Mouse (Mus musculus) stomach, embryonic 15.5 days (tissue): ENCODE results near the gene Cdh23. TPM values are rescaled to one million over a fixed set of nuclear protein-coding genes. Genes with fewer than 3 reads are reported as not detected.
A peak's percentile ranks its signal among the peaks of the same experiment; 100 is the strongest.

Experiments
- ATAC-seq: fragments of 200-750 bp; cut with Nextera tagmentation; 2 replicates; pipeline ENCODE4 v1.8.0; 2017; ENCODE audit warnings: low read depth, moderate number of reproducible peaks, moderate TSS enrichment; ENCODE audit not compliant: insufficient read depth, low FRiP score
- H3K27ac ChIP-seq: fragments of 300-500 bp; sonication (generic); 2 replicates; pipeline ENCODE4 v1.5.1; 2015; ENCODE audit warnings: mild to moderate bottlenecking, inconsistent platforms
- H3K27me3 ChIP-seq: fragments of 300-500 bp; sonication (generic); replicated peaks from 2 replicates; pipeline ENCODE4 v1.6.1; 2015; ENCODE audit warnings: inconsistent platforms
- H3K36me3 ChIP-seq: fragments of 300-500 bp; sonication (generic); 2 replicates; pipeline ENCODE4 v1.6.1; 2015; ENCODE audit warnings: inconsistent platforms
- H3K4me1 ChIP-seq: fragments of 300-500 bp; sonication (generic); 2 replicates; pipeline ENCODE4 v1.6.1; 2015; ENCODE audit warnings: inconsistent platforms
- H3K4me2 ChIP-seq: fragments of 300-500 bp; sonication (generic); 2 replicates; pipeline ENCODE4 v1.6.1; 2015; ENCODE audit warnings: mild to moderate bottlenecking, inconsistent platforms
- H3K4me3 ChIP-seq: fragments of 300-500 bp; sonication (generic); replicated peaks from 2 replicates; pipeline ENCODE4 v1.5.1; 2015; ENCODE audit warnings: inconsistent platforms
- H3K9ac ChIP-seq: fragments of 300-500 bp; sonication (generic); 2 replicates; pipeline ENCODE4 v1.6.1; 2015; ENCODE audit warnings: inconsistent platforms
- H3K9me3 ChIP-seq: fragments of 300-500 bp; sonication (generic); 2 replicates; pipeline ENCODE4 v1.6.1; 2016; ENCODE audit warnings: inconsistent platforms
- WGBS: fragments of 180-500 bp; shearing (Covaris S2); methylation state at CpG from one replicate; pipeline ENCODE4 v1.1.7; 2015; 5-methylcytosine and 5-hydroxymethylcytosine counted together
- polyA plus RNA-seq: library from polyadenylated mRNA; unstranded; fragments of >200 nt; fragmentation: Nextera tagmentation; extraction: Ambion mirVana; gene quantifications from 2 replicates; pipeline ENCODE4 v1.2.1, GENCODE M21; 2015

The Cdh23 gene
- polyA plus RNA-seq, 1 experiment from 2014 or later, result 0.44 TPM

DNA sequence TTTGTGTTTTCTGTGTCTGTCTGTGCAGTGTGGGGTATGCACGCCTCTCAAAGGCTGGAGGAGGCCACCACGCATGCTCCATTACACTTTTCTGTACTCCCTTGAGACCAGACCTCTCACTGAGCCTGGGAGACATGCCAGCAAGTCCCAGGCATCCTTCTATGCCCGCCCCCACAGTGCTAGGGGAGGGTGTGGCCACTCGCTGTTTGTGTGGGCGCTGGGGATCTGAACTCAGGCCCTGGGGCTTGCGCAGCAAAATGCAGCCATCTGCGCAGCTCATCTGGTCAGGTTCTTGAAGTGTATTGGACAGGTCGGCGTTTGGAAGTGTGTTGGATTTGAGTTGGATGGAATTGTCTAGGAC, 416.4 kb downstream of the Cdh23 start:
- WGBS, result 84% methylated on average over 9 of the region's 9 CpGs
- no peak for ATAC-seq
- peaks cover 51% of the 10 kb centered on the region for H3K4me1 ChIP-seq
- H3K4me3 ChIP-seq, result peak overlapping the region; percentile 7; the same call in 1 of the 2 replicates
- no peak overlapping the region for H3K9ac ChIP-seq
- no peaks in the 10 kb centered on the region for H3K27me3 ChIP-seq
- H3K9me3 ChIP-seq, result no peaks in the 10 kb centered on the region
- H3K36me3 ChIP-seq, result no peaks in the 10 kb centered on the region
- peak overlapping the region; percentile 22; the same call in 1 of the 2 replicates for H3K4me2 ChIP-seq
- 0 out of 2 replicates have a peak overlapping the region, but pooled peaks have one; percentile 33 for H3K27ac ChIP-seq

DNA sequence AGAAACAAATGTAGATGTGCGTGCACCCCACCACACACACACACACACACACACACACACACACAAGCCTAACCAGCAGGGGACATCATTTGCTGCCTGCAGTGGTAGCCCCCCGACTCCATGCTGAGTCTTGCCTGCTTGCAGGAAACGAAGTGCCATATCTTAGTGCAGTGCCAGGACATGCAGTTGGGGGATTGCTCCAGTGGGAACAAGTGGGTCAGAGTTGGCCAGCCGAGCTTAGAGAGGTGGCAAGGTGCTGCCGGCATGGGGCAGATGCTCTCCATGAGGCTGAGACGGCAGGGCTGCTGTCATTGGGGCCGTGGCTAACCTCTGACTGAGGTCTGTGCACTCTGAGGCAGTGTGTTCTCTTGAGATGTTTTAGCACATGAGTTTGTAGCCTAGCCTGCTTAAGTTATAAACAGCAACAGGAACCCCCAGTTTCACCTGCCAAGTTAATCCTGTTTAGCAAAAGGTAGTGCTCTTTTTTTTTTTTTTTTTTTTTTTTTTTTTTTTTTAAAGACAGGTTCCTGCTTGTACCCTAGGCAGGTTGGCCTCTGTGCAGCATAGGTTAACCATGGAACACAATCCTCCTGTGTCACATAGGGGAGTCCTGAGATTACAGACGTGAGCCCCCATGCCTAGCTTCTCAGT, 416.9 kb downstream of the Cdh23 start:
- H3K9me3 ChIP-seq, result no peaks in the 10 kb centered on the region
- H3K4me1 ChIP-seq, result peaks cover 45% of the 10 kb centered on the region
- H3K36me3 ChIP-seq, result no peaks in the 10 kb centered on the region
- no peak overlapping the region for H3K9ac ChIP-seq
- ATAC-seq, result no peak
- WGBS, result 67% methylated on average over 8 of the region's 8 CpGs
- peak overlapping the region; percentile 86 for H3K4me2 ChIP-seq
- no peaks in the 10 kb centered on the region for H3K27me3 ChIP-seq
- peak overlapping the region; percentile 33; the same call in 1 of the 2 replicates for H3K27ac ChIP-seq
- peak overlapping the region; percentile 7; the same call in 1 of the 2 replicates for H3K4me3 ChIP-seq

DNA sequence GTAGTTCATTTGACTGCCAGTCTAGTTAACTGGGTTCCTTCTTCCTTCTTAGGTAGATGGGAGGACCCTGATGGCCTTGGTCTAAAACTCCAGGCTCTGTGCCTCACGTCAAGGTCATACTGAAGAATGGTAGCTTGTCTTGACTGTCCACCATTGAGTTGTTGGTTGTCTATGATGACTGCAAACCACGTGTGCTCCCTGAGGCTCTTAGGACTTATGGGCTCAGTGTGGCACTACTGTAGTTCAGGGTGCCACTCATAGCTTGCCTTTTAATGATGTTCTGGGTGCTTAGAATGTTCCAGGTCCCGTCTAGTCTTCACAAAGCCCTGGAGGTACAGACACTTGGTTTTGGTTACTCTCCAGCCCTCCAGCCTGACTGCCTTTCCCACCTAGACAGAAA, 417.5 kb downstream of the Cdh23 start:
- no peaks in the 10 kb centered on the region for H3K36me3 ChIP-seq
- H3K4me1 ChIP-seq, result peaks cover 41% of the 10 kb centered on the region
- H3K9me3 ChIP-seq, result no peaks in the 10 kb centered on the region
- WGBS, result 84% methylated on average over 3 of the region's 3 CpGs
- no peak for ATAC-seq
- H3K4me2 ChIP-seq, result peak overlapping the region; percentile 86
- no peaks in the 10 kb centered on the region for H3K27me3 ChIP-seq
- H3K4me3 ChIP-seq, result peak overlapping the region; percentile 71; the same call in 1 of the 2 replicates
- H3K9ac ChIP-seq, result no peak overlapping the region
- H3K27ac ChIP-seq, result no peak overlapping the region

DNA sequence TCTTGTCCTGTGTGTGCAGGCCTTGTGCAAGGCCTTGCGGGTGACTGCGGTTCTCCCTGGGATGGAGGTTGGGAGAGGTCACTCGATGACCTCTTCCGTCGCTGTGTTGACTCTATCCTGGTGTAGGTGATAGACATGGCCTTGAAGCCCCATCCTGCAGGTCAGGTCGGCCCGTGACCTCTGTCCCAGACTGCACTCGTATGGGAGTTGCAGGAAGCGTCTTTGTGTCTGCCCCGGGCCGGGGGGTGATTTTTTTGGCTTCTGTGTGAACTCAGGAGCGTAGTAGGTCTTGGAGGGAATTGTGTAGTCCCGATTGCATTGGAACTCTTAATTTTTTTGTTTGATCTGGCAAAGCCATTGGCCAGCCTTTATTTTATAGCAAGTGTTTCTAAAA, 418.3 kb downstream of the Cdh23 start:
- peak overlapping the region; percentile 86 for H3K4me2 ChIP-seq
- H3K27me3 ChIP-seq, result no peaks in the 10 kb centered on the region
- no peaks in the 10 kb centered on the region for H3K9me3 ChIP-seq
- H3K36me3 ChIP-seq, result no peaks in the 10 kb centered on the region
- peak overlapping the region; percentile 82 for H3K27ac ChIP-seq
- WGBS, result 6% methylated on average over 13 of the region's 13 CpGs
- peak overlapping the region; percentile 77 for H3K9ac ChIP-seq
- peaks cover 36% of the 10 kb centered on the region for H3K4me1 ChIP-seq
- no peak; the same call in 1 of the 2 replicates for ATAC-seq
- peak overlapping the region; percentile 71 for H3K4me3 ChIP-seq

DNA sequence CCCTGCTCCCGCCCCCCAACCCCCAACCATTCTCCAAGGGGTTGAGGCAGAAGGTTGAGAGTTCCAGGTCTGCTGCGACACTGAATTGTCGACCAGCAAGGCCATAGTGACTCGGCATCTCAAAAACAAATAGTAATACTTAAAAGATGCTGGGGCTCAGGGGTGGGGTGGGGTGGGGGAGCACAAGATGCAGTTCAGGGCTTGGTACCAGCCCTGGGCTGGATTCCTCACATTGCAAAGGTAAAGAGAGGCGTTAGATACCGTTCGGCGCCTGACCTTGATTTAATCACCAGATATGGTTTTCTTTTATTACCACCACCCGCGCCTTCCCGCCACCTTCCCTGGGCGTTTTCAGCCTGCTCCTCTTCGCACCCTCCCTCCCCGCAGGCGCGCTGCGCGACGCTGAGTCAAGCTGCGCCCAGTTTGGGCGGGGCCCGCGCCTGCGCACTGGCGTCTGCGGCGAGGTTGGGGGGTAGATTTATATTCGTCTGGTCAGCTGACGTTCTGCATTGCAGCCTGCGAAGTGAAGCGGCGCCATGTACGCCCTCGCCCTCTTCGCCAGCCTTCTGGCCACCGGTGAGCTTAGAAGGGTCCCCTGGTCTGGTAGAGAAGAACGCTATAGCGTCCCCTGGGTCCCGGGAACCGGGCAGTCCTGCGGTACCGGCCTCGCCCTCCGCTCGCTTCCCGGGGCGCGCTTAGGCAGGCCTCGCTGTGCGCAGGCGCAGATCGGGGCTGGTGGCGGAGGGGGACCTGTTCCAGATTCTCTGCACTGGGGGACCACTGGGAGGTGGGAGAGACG, 418.9 kb downstream of the Cdh23 start, which contains the start of gene Psap:
Psap (plus strand) TSS at position 421 of the 799 bp plus-strand sequence.
- Histone ChIP-seq H3K4me3 (peak within 1 kb of the TSS; percentile 71), H3K27me3 (no peaks in the 10 kb centered on the region), H3K4me1 (peaks cover 31% of the 10 kb centered on the region), H3K9me3 (no peaks in the 10 kb centered on the region), H3K36me3 (no peaks in the 10 kb centered on the region), H3K27ac (peak within 1 kb of the TSS; percentile 82), H3K4me2 (peak within 1 kb of the TSS; percentile 86), H3K9ac (peak within 1 kb of the TSS; percentile 77)
- 2% methylated on average over 53 of the region's 54 CpGs for WGBS
- peak; percentile 92 for ATAC-seq

DNA sequence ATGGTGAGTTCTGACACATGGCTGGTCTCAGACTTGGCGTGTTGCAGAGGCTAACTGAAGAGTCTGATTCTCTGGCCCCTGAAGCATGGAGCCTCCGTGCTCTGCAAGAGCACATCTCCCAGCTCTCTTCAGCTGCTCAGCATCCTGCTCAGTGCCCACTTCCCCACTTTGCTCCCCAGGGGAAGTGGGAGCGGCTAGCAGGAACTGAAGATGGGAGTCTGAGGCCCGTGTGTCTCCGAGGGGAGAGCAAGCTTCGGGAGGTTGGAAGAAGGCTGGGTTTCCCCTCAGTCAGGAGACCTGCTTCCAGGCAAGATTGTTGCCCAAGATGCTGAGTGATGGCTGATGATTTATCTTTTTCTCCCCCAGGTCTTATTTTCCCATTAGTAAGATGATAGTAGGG, 422.9 kb downstream of the Cdh23 start:
- H3K27me3 ChIP-seq, result no peaks in the 10 kb centered on the region
- 59% methylated on average over 6 of the region's 6 CpGs for WGBS
- H3K36me3 ChIP-seq, result no peaks in the 10 kb centered on the region
- H3K4me3 ChIP-seq, result no peak overlapping the region
- peaks cover 16% of the 10 kb centered on the region; the same call in 1 of the 2 replicates for H3K4me1 ChIP-seq
- no peaks in the 10 kb centered on the region for H3K9me3 ChIP-seq
- H3K9ac ChIP-seq, result no peak overlapping the region
- H3K27ac ChIP-seq, result no peak overlapping the region
- no peak overlapping the region for H3K4me2 ChIP-seq
- no peak for ATAC-seq

DNA sequence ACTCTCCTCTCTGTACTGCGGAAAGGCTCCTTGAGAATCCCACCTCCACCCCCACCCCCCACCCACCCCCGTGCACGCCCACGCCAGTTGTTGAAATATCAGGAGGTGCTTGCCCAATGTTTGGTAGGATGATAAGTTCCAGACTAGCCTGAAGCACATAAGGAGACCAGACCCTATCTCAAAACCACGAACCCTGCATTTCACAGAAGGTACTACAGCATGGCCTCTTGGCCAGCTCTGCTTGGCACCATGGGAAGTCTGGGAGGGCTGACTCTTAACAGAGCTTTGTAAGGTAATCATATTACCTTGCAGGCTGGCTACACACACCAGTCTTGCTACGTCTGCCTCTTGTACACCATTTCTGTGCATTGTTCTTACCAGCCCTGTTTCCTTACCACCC, 424.0 kb downstream of the Cdh23 start:
- no peak overlapping the region for H3K4me2 ChIP-seq
- no peak overlapping the region for H3K27ac ChIP-seq
- no peaks in the 10 kb centered on the region for H3K36me3 ChIP-seq
- no peak overlapping the region for H3K4me3 ChIP-seq
- peaks cover 11% of the 10 kb centered on the region; the same call in 1 of the 2 replicates for H3K4me1 ChIP-seq
- H3K9me3 ChIP-seq, result no peaks in the 10 kb centered on the region
- no peak overlapping the region for H3K9ac ChIP-seq
- WGBS, result 29% methylated on average over 6 of the region's 6 CpGs
- H3K27me3 ChIP-seq, result no peaks in the 10 kb centered on the region
- ATAC-seq, result no peak

DNA sequence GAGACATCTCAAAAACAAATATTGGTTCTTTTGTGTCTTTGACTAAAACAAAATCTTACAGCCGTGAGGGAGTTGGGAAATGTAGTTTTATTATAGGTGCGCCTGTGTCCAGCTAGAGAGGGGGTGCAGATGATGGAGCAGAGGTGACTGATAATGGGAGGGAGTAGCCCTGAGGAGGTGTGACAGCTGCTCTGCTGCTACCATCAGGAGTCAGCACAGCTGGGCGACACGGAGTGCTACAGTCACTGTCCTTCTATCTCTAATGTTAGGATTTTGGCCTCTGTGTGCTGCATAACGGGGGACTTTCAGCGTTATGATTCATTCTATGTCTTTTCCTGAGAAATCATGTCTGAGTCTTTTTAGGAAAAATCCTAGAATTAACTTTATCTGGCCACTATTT, 425.3 kb downstream of the Cdh23 start:
- no peaks in the 10 kb centered on the region for H3K36me3 ChIP-seq
- no peak for ATAC-seq
- no peaks in the 10 kb centered on the region for H3K27me3 ChIP-seq
- no peak overlapping the region for H3K9ac ChIP-seq
- no peak overlapping the region for H3K4me3 ChIP-seq
- 0 out of 2 replicates have a peak, but pooled peaks cover 8% of the 10 kb centered on the region for H3K4me1 ChIP-seq
- WGBS, result 55% methylated on average over 6 of the region's 6 CpGs
- H3K9me3 ChIP-seq, result no peaks in the 10 kb centered on the region
- H3K4me2 ChIP-seq, result no peak overlapping the region
- H3K27ac ChIP-seq, result no peak overlapping the region

DNA sequence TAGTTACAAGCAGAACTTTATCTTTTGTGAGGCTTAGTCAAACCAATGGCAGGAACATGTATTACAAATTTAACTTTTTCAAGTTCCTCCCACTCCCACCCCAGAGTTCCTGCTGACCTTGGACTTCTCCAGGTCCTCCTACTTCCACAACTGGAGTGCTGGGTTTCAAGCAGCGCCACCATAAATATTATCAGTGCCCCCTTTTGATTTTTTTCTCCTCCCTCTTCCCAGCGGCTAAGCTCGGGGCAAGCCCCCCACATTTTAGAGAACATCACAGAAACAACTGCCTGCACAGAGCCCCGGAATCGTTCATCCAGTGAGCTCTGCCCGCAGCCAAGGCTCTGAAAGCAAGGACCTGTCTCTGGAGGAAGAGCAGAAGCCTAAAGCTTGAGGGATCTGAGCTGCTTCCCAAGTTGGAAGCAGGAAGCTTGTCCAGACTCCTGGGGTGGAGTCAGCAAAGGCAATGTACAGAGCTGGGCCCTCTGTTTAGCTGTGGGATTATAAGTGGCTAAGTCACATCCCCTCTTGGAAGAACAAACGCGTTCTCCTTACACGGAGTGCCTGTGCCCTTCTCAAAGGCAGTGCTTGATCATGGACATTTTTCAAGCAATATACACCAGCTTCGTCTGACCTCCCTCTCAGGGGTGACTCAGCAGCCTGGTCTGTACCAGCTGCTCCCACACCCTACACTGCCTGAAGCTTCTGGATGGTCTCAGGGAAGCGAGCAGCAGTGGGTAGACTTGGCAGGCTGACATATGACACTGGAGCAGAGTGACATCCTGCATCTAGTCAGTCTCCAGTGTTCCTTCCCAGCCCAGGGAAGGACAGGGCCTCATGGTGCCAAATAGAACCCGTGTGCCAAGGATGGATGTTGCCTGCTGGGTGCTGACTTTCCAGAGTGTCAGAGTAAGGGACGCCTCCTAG, 426.9 kb downstream of the Cdh23 start:
- no peaks in the 10 kb centered on the region for H3K9me3 ChIP-seq
- 0 out of 2 replicates have a peak, but pooled peaks cover 8% of the 10 kb centered on the region for H3K4me1 ChIP-seq
- H3K4me3 ChIP-seq, result no peak overlapping the region
- WGBS, result 46% methylated on average over 13 of the region's 13 CpGs
- H3K4me2 ChIP-seq, result no peak overlapping the region
- no peaks in the 10 kb centered on the region for H3K36me3 ChIP-seq
- H3K9ac ChIP-seq, result no peak overlapping the region
- no peaks in the 10 kb centered on the region for H3K27me3 ChIP-seq
- peak overlapping the region; percentile 70 for H3K27ac ChIP-seq
- ATAC-seq, result peak; percentile 45; the same call in 1 of the 2 replicates

DNA sequence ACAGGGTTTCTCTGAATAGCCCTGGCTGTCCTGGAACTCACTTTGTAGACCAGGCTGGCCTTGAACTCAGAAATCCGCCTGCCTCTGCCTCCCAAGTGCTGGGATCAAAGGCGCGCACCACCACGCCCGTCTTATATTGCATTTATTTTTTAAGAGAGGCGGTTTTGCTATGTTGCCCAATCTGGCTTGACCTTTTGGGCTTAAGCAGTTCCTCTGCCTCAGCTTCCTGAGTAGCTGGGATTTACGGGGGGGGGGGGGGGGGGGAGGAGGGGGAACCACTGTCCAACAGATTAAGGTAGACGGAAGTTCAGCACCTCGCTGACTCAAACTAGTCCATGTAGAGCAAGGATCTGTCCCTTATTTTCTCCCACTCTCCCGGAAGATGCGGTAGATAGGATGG, 427.6 kb downstream of the Cdh23 start:
- WGBS, result 82% methylated on average over 11 of the region's 11 CpGs
- no peaks in the 10 kb centered on the region for H3K27me3 ChIP-seq
- H3K27ac ChIP-seq, result peak overlapping the region; percentile 70
- H3K36me3 ChIP-seq, result no peaks in the 10 kb centered on the region
- H3K9me3 ChIP-seq, result no peaks in the 10 kb centered on the region
- no peak overlapping the region for H3K4me3 ChIP-seq
- ATAC-seq, result no peak
- 0 out of 2 replicates have a peak, but pooled peaks cover 8% of the 10 kb centered on the region for H3K4me1 ChIP-seq
- no peak overlapping the region for H3K9ac ChIP-seq
- no peak overlapping the region for H3K4me2 ChIP-seq

DNA sequence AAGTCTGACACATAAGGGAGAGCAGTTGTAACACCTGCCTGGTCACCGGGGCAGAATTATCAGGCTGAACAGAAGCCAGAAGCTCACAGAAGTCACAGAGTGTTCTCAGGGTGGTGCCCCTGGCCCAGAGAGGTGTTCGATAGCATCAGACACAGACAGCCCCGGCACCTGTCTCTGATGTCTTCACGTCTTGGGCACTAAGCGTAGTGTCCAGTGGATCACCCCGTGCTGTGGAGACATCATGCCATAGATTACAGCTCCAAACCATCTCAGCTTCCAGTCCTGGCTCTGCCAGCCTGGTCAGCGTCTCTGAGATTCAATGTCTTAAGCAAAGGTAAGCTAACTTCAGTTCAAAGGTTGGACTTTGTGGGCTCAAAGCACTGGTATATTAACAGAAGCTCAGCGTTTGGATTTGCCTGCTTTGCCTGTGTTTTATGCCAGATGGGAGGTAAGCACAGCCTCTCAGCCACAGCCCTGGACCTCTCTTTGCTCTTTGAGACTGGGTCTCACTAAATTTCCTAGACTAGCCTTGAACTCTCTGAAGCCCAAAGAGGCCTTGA, 429.4 kb downstream of the Cdh23 start:
- H3K9me3 ChIP-seq, result no peaks in the 10 kb centered on the region
- H3K4me2 ChIP-seq, result no peak overlapping the region
- H3K36me3 ChIP-seq, result no peaks in the 10 kb centered on the region
- WGBS, result 78% methylated on average over 8 of the region's 8 CpGs
- ATAC-seq, result no peak
- no peak overlapping the region for H3K4me3 ChIP-seq
- H3K4me1 ChIP-seq, result 0 out of 2 replicates have a peak, but pooled peaks cover 17% of the 10 kb centered on the region
- H3K27me3 ChIP-seq, result no peaks in the 10 kb centered on the region
- H3K27ac ChIP-seq, result no peak overlapping the region
- no peak overlapping the region for H3K9ac ChIP-seq
